ENCODE assay signal across 7 mouse cellular contexts in genomic region chr12:25100411-25101217, GRCm38 (mm10). TPM values are rescaled to one million over a fixed set of nuclear protein-coding genes. Genes with fewer than 3 reads are reported as not detected.
DNase-seq lines count a peak whose midpoint lies in the region; ATAC-seq lines count a peak whose summit lies in the region.

No protein-coding gene starts in this region.

- H3K4me1 ChIP-seq in hindbrain, embryonic 15.5 days (replicated peaks): peaks cover 51% of the 10 kb centered on the region
- peaks cover 62% of the 10 kb centered on the region for H3K4me1 ChIP-seq in midbrain, embryonic 10.5 days
- peaks cover 21% of the 10 kb centered on the region; the same call in 1 of the 2 replicates for H3K4me1 ChIP-seq in stomach, embryonic 14.5 days (ENCODE audit: control insufficient read depth, insufficient read depth, low read length)

- peak overlapping the region; percentile 98 for H3K4me2 ChIP-seq in hindbrain, embryonic 15.5 days
- peak overlapping the region; percentile 59 for H3K4me2 ChIP-seq in stomach, embryonic 14.5 days (replicated peaks; ENCODE audit: low read depth, low read length)

- no peak for ATAC-seq in hindbrain, embryonic 15.5 days (ENCODE audit: low FRiP score, low read depth)
- no peak; the same call in 1 of the 2 replicates for ATAC-seq in stomach, embryonic 14.5 days (ENCODE audit: insufficient number of reproducible peaks, insufficient read depth, low FRiP score, low read depth)

- intact Hi-C loops in left cerebral cortex, postnatal 25 days (cut with DNase I): loop anchor here (5.0 kb wide), 1 partner anchor 62 kb away; no protein-coding TSS in a partner anchor

- WGBS in hindbrain, embryonic 15.5 days: under 1% methylated on average over 49 of the region's 59 CpGs
- under 1% methylated on average over 59 of the region's 59 CpGs for WGBS in midbrain, embryonic 10.5 days
- WGBS in stomach, embryonic 14.5 days: under 1% methylated on average over 57 of the region's 59 CpGs

- H3K27ac ChIP-seq in hindbrain, embryonic 15.5 days (replicated peaks): peak overlapping the region; percentile 91
- H3K27ac ChIP-seq in midbrain, embryonic 10.5 days (replicated peaks): peak overlapping the region; percentile 97
- peak overlapping the region; percentile 94 for H3K27ac ChIP-seq in stomach, embryonic 14.5 days (ENCODE audit: low read length)

- H3K36me3 ChIP-seq in hindbrain, embryonic 15.5 days: no peaks in the 10 kb centered on the region
- no peaks in the 10 kb centered on the region for H3K36me3 ChIP-seq in midbrain, embryonic 10.5 days
- H3K36me3 ChIP-seq in stomach, embryonic 14.5 days (ENCODE audit: control insufficient read depth, insufficient read depth, low read length): no peaks in the 10 kb centered on the region

- H3K9me3 ChIP-seq in hindbrain, embryonic 15.5 days: no peaks in the 10 kb centered on the region
- H3K9me3 ChIP-seq in midbrain, embryonic 10.5 days (replicated peaks): no peaks in the 10 kb centered on the region
- H3K9me3 ChIP-seq in stomach, embryonic 14.5 days (ENCODE audit: control insufficient read depth, low read depth, low read length): no peaks in the 10 kb centered on the region

- H3K4me3 ChIP-seq in hindbrain, embryonic 15.5 days: peak overlapping the region; percentile 64
- H3K4me3 ChIP-seq in midbrain, embryonic 10.5 days: peak overlapping the region; percentile 83
- H3K4me3 ChIP-seq in stomach, embryonic 14.5 days (ENCODE audit: low read depth, low read length): peak overlapping the region; percentile 56

- DNase-seq in R1 (ENCODE audit: low read depth, low spot score): peak; percentile 37
- peak; percentile 30 to 35 for DNase-seq in cerebellum, adult 18-20 months
- DNase-seq in frontal cortex, postnatal 10 days (ENCODE audit: low spot score in 2 of 2): peak; percentile 64 to 67
- peak; percentile 42 to 72 for DNase-seq in left cerebral cortex, postnatal 25 days (ENCODE audit: low spot score in 2 of 2)
- DNase-seq in midbrain, embryonic 10.5 days (ENCODE audit: low spot score): peak; percentile 82

- peak overlapping the region; percentile 54 for H3K9ac ChIP-seq in hindbrain, embryonic 15.5 days
- peak overlapping the region; percentile 55 for H3K9ac ChIP-seq in stomach, embryonic 14.5 days (replicated peaks; ENCODE audit: low read depth, low read length)

- 0 out of 2 replicates have a peak, but pooled peaks cover 3% of the 10 kb centered on the region for H3K27me3 ChIP-seq in hindbrain, embryonic 15.5 days
- H3K27me3 ChIP-seq in midbrain, embryonic 10.5 days (ENCODE audit: low read depth, poor library complexity, severe bottlenecking): peaks cover 4% of the 10 kb centered on the region; the same call in 1 of the 2 replicates
- no peaks in the 10 kb centered on the region for H3K27me3 ChIP-seq in stomach, embryonic 14.5 days (ENCODE audit: control insufficient read depth, insufficient read depth, low read length)

RNA-seq across cellular contexts. Expression of gene Id2, which starts 3.7 kb away (rescaled TPM):
- 279 and 312 TPM in 2 replicates for polyA plus RNA-seq in hindbrain, embryonic 15.5 days (2015; fragmentation: Nextera tagmentation; extraction: Ambion mirVana)
- total RNA-seq in left cerebral cortex, postnatal 25 days (2021): 100 to 1,000 TPM; 148 to 163 TPM
- 303 and 332 TPM in 2 replicates for polyA plus RNA-seq in midbrain, embryonic 10.5 days (2016; fragmentation: Nextera tagmentation; extraction: Ambion mirVana)
- polyA plus RNA-seq in stomach, embryonic 14.5 days (2014; fragmentation: Nextera tagmentation; extraction: Ambion mirVana): 441 and 450 TPM in 2 replicates
